Mouse (Mus musculus) frontal cortex, adult 2 months (tissue): ENCODE results near the gene Wdr13. TPM values are rescaled to one million over a fixed set of nuclear protein-coding genes. Genes with fewer than 3 reads are reported as not detected.

Source experiments
- DNase-seq, 2 experiments: peaks; one replicate each; pipeline ENCODE4 v3.0.0; 2022; ENCODE audit warnings: low spot score in 1 of 2; ENCODE audit errors: extremely low spot score in 1 of 2
- polyA plus RNA-seq: library from polyadenylated mRNA; depleted of rRNA; stranded (reverse); fragments of >200 nt; gene quantifications from 2 replicates; pipeline ENCODE4 v1.2.3, GENCODE M21; 2012; rRNA removed

The Wdr13 gene
- 221 and 236 TPM in 2 replicates for polyA plus RNA-seq

DNA sequence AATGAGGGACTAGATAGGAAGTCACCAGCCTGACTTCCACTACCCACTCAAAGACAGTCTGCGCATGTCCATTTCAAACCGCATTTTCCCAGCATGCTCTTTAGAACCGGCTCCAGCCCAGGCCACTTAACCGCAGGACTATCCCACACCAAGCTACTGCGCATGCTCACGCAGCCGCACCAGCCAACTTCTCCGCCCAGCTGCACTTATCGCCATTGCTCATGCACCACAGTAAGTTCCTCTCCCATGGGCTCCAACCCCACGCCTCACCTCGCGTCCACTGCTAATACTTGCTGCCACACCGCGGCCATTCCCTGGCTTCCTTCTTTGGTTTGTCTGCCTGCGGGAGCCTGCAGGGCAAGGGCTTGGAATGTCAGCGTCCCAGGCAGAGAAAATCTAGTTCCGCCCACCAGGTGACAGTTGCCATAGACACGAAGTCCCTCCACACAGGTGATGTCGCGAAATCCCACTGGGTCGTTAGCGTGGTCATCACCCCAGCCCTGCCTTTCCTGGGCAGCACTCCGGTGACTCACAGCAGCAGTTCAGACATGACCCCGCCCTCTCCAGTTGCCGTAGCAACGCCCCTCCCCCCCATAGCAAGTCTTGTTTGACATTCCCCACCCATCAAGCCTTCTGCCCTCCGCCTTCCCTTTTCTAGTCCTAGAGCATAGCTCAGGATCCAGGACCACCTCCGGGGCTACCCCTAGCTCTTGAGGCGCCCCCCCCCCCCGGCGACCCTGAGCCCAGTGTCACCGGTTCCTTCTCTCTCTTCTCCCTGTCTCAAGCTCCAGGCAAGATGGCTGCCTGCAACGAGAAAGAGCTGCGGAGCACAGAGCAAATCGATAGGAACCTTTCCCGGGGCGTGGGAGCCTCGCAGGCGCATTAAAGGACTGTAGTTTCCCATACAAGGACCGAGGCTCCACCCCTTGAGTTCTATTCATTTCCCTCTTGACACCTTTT, at the start of gene Wdr13:
Gene Wdr13, minus strand, starts transcription at position 876 of the 960 bp plus-strand sequence.
- DNase-seq = peak; percentile 85 to 91

DNA sequence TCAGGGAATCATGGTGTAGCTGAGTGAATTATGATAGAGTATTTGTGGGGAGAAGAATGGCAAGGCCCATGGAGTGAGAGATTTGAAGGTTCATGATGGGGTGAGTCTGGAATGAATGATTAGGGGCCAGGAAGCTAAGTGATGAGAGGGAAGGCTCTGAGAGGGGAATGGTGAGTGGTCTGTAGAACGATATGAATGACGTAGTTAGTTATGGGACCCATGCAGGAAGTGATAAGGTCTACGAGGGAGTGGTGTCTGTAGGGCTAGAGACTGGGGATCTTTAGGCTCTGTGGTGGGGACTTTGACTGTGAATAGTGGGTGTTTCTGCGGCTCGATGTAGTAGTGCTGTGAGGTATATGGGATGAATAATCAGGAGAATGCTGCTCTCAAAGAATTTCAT, 47.0 kb upstream of the Wdr13 start:
- DNase-seq = no peak

DNA sequence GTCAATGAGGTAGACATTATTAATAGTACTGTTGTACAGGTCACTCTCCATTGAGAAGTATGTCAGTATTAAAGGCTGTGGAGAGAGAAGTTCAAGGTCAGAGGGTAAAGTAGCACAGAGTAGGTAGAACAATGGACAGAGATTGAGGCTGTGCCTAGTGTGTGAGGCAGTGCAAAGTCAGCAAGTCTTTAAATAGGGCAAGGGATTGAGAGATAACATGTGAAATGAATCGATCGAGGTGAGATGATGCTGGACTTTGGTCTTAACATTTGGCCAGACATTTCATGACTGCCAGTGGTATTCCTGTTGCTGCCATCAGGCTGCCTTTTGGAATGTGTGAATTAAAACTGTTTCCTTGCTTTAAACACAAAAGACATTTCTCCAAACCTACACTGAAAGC, 46.2 kb upstream of the Wdr13 start:
- DNase-seq = no peak

DNA sequence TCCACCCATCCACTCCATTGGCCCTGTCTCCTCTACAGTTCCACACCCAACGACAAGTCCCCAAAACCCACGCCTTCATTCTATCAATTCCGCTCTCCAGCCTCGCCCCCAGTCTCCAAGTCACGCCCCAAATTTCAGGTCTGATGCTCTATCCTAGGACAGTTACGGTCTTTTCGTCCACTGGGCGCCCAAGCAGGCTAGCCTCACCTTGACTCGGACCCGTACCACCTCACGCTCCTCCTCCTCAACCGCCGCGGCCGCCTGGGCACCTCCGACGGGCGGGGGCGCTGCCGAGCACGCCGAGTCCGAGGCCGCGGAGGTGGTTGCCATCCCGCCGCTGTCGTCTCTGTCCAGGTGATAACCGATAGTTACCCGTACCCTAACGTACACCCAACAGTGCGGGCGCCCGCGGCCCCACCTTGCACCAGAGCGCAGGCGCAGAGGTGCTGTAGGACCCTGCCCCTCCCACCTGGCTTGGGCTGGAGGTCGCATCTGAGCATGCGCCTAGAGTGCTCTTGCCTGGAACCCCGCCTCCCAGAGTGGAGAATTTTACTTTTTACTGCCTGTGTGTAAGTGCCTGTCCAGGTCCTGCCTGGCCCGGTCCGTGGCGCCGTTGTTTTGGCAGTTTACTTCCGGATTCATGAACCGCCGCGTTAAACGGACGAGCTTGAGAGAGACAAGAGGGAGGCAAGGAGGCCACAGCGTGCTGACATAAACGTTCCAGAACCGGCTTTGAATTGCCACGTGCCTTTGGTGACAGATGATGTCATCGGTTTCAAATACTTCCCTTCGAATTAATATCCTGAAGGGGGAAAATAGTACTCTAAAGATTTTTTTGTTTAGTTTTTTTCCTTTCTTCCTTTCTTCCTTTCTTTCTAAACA, 43.1 kb upstream of the Wdr13 start, which contains the start of gene Tbc1d25:
Gene Tbc1d25, minus strand, starts transcription at position 678 of the 882 bp plus-strand sequence.
- peak; percentile 66 to 86 for DNase-seq

DNA sequence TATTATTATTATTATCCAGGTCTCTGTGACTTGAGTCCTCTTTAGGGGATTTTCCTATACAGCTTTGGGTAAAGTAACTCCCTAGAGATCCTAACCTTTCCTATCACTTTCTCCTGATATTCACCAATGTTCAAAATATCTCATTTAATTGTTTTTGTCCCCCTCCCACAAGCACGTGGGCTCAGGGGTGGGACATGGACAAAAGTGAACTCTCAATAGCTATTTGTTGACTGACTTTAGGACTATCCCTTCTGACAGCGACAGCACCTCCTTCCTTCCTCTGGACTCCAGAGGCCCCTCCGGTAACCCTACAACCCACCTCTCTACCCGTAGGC, 42.4 kb upstream of the Wdr13 start:
- no peak for DNase-seq

DNA sequence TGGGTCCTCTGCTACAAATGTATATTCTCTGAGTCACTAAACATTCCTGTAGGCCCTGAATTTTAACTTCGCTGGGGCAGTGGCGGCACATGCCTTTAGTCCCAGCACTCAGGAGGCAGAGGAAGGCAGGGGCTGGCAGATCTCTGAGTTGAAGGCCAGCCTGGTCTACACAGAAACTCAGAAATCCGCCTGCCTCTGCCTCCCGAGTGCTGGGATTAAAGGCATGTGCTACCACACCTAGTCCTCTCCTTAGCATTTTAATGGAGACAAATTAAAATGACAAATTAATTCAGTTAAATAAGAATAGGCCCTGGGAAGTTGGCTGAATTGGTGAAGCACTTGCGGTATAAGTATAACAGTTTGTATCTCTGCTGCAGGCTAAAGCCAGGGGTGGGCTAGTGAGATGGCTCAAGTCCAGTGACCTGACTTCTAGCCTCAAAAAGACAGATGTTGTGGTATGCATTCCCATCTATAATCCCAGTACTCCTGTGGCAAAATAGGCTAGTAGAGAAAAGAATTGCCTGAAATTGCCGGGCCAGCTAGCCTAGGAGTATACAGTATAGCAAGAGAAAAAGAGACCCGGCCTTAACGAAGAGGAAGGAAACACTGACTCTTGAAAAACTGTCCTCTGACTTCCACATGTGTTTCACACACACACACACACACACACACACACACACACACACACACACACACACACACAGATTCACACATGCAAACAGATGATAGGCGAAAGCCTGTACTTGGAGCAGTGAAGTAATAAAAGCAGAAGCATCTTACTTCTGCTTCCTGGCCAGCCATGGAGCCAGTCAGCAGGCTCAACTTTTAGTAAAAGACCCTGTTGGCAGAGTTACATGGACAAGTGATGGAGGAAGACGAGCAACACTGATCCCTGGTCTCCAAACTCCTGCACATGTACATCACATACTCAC, 35.3 kb upstream of the Wdr13 start:
- DNase-seq = no peak

DNA sequence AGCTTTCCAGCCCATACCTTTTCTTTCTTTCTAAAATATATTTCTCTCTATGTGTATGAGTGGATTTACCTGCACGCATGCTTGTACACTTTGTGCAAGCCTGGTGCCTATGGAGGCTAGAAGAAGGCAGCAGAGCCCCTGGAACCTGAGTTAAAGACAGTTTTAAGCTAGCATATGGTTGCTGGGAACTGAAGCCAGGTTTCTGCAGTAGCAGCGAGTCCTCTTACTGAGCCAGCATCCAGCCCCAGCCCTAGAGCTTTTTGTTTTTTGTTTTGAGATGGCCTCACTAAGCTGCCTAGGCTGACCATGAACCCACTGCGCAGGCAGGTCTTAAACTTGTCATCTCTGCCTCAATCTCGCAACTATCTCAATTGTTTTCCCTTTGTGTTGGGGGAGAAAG, 31.8 kb upstream of the Wdr13 start:
- no peak for DNase-seq

DNA sequence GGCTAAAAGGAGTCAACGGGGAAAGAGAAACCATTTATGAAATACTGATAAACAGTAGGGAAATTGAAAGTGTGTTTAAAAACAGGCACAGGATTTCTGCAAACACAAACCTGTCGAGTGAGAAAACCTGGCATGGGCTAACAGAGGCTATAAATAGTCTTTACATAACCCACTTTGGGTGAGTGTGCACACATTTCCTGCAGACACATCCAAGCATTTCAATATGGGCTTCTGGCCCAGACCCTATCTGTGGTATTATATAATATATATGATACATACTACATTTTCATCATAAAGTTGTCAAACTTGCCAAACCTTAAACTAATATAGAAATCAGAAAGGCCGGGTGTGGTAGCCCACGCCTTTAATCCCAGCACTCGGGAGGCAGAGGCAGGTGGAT, 30.4 kb upstream of the Wdr13 start:
- DNase-seq = peak in 1 of 2 experiments; percentile 35

DNA sequence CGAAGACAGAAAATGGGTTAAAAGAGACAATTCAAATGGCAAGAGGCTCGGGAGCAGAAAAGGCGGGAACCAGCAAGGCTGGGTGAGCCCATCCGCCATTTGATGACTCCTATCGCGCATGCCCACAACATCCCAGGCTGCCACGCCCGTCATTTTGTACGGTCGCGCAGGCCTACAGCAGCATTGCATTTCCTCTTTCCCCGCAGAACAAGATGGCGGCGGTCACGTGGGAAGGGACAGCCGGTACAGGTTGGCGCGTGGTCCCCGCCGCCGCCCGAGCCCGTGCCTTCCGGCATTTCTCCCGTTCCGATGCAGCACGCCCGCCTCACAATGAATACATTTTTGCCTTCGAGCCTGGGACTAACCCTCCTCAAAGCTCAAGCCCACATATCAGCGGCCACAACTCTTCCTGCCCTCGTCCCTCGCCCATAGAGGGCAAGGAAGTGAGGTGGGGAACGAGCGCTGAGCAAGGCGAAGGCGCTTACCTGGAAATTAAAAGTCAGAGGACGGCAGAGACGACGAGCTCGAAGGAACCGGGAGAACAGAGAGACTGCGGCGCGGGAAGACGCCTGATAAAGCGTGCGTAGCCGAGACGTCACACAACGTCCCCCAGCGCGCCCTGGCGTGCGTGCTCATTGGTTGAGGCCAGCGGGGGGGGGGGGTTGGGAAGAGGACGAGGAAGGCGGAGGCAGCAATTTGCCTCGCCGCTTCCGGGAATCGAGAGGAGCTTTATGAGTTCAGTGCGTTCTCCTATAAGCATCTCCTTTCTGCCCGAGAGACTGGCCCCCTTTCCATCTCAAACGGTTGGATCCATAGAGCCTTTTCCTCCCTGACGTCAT, 12.7 kb upstream of the Wdr13 start, which contains the start of gene Rbm3:
Gene Rbm3, minus strand, starts transcription at position 728 of the 839 bp plus-strand sequence.
- DNase-seq = peak; percentile 84 to 90

DNA sequence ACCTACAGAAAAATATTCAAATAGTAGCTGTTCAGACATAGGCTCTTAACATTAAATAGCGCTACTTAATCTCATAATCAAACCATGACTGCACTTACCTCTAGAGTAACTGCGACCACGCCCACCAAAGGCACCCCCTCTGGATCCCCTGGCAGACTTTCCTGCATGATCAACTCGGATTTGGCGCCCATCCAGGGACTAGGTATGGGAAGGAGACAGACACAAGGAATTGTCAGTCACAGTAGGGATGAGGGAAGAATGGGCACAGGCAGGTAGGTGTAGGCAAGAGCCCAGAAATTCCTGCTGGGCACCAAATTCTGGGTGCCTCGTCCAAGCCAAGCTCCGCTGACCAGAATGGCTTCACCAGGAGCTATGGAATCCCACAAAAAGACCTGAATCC, 11.1 kb upstream of the Wdr13 start:
- DNase-seq = no peak

DNA sequence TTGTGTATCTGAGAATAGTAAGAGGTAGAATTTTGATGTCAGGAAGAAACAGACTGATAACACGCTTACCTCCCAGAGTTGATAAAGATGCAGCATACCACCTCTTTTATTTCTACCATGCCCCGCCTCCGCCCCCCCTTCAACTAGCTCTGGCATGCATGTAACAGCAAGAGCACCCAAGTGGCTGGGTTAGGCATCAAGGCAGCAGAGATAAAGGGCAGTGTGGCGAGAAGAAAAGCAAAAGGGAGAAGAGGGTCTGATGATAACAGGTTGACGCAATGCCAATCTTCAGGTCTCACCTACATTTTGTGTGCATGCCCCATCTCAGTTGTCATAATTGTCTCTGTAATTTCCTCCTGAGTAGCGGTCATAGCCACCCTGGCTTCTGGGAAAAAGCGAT, 10.3 kb upstream of the Wdr13 start:
- no peak for DNase-seq

DNA sequence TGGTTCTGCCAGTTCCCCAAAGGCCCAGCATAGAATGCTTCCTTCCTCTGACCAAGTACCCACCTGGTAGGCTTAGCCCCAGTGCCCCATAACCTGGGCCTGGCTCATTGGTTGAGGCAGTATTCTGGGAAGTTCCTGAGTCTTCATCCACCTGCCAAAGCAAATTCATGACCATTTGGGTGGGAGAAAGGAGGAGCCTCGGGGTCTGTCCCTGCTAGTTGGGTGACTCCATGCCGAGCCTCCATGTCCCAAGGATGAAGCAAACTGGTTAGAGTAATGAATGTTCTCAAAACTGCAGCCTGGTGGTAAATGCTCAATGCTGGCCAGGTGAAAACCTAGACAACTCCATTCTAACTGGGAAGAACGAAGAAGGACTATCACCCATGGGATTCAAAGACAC, 8.4 kb upstream of the Wdr13 start:
- DNase-seq = no peak

DNA sequence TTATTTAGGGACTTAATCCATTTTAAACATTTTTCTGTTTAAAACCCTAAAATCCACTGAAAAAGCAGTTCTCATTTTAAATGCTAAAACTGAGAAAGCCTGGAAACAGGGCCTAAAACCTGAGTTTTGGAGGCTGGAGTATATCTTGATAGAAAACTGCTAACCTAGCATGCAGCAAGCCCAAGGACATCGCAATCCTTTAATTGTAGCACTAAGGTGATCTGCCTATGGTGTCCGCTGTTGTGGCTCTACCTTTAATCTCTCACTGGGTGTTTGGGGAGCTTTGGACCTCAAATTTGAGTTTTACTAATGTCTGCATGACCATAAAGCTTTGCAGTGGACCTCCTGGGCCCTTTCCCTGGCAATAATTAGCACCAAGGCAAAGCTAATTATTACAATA, 7.8 kb upstream of the Wdr13 start:
- DNase-seq = no peak

DNA sequence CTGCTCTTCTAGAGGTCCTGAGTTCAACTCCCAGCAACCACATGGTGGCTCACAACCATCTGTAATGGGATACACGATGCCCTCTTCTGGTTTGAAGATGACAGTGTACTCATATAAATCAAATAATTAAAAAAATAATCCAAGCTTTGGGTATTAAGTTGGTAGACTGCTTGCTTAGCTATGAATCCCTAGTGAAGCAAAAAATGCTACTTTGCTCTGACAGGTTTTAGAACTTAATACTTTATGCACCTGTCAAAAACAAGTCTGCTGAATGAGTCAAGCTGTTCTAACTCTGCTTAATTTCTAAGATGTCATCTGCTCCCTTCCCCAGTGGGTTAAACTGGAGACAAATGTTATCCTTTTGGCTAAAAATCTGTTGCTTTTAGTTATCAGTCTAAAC, 6.8 kb upstream of the Wdr13 start:
- no peak for DNase-seq

DNA sequence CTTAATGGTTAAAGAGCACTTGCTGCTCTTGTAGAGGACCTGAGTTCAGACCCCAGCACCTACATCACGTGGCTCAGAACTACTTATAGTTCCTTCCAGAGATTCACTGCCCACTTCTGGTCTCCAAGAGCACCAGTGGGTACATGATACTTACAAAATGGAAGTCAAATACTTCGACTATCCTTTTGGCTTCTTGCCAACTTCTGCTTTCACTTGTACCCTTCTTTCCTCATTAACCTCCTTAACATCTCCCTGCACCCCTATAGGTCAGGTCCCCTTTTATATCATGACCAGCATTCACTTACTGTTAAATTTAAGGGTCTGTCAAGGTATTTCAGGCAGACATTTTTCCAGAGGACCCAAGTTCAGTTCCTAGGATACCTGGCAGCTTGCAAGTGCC, 3.2 kb upstream of the Wdr13 start:
- no peak for DNase-seq

DNA sequence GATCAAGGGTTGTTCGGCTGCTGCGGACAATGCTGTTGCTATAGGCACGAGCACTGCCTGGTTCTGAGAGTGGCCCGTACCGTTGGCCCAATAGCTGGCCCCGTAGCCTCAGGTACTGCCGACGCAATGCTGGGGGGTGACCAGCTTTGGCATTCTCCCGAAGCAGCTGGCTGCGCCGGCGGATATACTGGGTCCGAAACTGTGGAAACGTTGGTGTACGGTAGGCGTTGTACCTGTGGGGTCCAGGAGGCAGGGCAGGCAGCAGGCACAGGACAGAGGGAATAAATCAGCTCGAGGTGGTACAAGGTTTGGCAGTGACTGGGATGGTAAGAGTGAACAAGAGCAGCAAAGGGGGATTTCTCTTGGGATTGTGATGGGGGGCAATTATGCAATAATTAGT, 1.3 kb downstream of the Wdr13 start:
- no peak for DNase-seq

DNA sequence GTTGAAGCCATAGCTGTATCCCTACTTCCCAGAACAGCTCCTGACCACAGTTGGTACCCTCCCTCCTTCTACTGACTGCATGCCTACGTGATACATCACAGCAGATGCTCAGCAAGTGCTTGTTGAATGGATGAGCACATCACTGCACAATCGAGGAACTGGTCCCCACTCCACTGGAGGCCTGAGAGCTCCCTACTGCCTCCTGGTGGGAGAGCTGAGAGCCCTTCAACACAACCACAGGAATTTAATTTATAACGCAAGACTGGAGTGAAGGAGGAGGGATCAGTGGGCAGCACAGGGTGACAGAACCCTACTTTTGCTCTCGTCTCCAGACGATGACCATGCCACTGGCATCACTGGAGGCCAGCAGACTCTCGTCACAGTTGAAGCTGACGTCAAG, 7.5 kb downstream of the Wdr13 start:
- no peak for DNase-seq

DNA sequence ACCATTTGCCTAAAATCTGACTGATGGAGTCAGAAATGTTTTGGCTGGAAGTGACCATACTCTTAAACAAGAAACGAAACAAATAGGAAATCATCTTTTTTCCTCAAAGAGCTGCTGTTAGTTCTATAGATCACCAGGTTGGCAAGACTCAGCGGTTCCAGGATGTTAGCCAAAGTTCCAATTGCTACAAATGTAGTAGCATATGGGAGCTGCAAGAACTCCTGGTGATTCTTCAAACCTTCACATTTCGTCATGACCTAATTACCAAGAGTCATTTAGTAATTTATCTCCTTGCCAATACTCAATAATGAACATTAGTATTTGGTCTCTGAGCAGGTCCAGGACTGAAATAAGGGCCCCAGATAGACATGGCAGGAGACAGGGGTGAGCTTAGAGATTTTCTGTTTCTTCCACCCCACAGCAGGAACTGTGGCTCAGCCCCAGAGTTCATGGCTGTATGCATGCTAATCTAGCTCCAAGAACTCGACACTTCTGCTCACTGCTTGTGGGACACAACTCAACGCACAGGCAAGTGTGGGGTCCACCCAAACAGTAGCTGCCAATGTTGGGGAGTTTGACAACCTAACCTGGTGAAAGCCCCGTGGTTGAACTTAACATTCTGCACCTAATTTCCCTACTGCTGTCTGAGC, 8.7 kb downstream of the Wdr13 start:
- DNase-seq = no peak

DNA sequence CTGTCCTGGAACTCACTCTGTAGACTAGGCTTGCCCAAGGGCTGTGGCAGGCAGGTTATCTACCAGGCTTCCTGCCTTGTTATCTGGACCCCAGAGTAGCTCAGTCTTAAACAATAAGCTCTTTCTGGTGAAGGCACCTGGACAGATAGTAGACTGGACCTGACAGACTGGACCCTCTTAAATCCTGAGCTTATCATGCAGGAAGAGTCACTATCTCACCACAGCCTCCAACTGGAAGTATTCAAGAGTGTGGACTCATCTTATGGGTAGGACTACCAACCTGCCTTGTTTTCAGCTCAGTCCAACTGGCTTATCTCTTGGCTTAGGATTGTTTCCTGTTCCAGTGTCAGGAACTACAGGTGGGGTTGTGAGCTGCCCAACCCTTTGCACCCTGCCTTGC, 15.4 kb downstream of the Wdr13 start:
- DNase-seq = no peak
